Mouse (Mus musculus) gastrocnemius, postnatal 36 days (tissue): ENCODE measurements around the gene Nhlrc2. TPM values are rescaled to one million over a fixed set of nuclear protein-coding genes. Genes with fewer than 3 reads are reported as not detected.

Experiments
- DNase-seq, 2 experiments: peaks; one replicate each; pipeline ENCODE4 v3.0.0; 2022
- intact Hi-C: fragments of 180-260 bp; cut with DNase I; formaldehyde crosslinking; loops from one replicate; pipeline ENCODE4 v1.15.1; 2025
- total RNA-seq, 2 experiments: library from RNA; stranded (reverse); gene quantifications; 2 replicates each; pipeline ENCODE4 v1.2.3; 2021

Nhlrc2 gene
- total RNA-seq, 2 experiments from 2014 or later, result 8.5 to 9.1 TPM

GRCm38 (mm10) chr19:56608946-56609345 lies 60.9 kb downstream of the Nhlrc2 start:
- intact Hi-C loops, result no loop called here
- DNase-seq, result no peak

- intact Hi-C loops, result no loop called here
- no peak for DNase-seq
Observed at GRCm38 (mm10) chr19:56614131-56614530, 66.1 kb downstream of the Nhlrc2 start.

GRCm38 (mm10) chr19:56618845-56619244 lies 70.8 kb downstream of the Nhlrc2 start:
- intact Hi-C loops, result no loop called here
- DNase-seq, result no peak

GRCm38 (mm10) chr19:56619546-56619945 lies 71.5 kb downstream of the Nhlrc2 start:
- intact Hi-C loops, result no loop called here
- no peak for DNase-seq

- intact Hi-C loops, result no loop called here
- DNase-seq, result no peak
Observed at GRCm38 (mm10) chr19:56621876-56622275, 73.8 kb downstream of the Nhlrc2 start.

- intact Hi-C loops, result no loop called here
- DNase-seq, result no peak
Observed at GRCm38 (mm10) chr19:56627881-56628472, 79.9 kb downstream of the Nhlrc2 start.

- intact Hi-C loops, result no loop called here
- no peak for DNase-seq
Observed at GRCm38 (mm10) chr19:56629647-56630046, 81.6 kb downstream of the Nhlrc2 start.

- peak in 1 of 2 experiments; percentile 24 for DNase-seq
- intact Hi-C loops, result no loop called here
Observed at GRCm38 (mm10) chr19:56631017-56631416, 83.0 kb downstream of the Nhlrc2 start.

- intact Hi-C loops, result no loop called here
- DNase-seq, result no peak
Observed at GRCm38 (mm10) chr19:56631451-56631901, 83.4 kb downstream of the Nhlrc2 start.

- no peak for DNase-seq
- intact Hi-C loops, result no loop called here
Observed at GRCm38 (mm10) chr19:56637035-56637683, 89.1 kb downstream of the Nhlrc2 start.

- intact Hi-C loops, result no loop called here
- no peak for DNase-seq
Observed at GRCm38 (mm10) chr19:56637684-56638049, 89.6 kb downstream of the Nhlrc2 start.

- intact Hi-C loops, result no loop called here
- no peak for DNase-seq
Observed at GRCm38 (mm10) chr19:56647451-56648120, 99.5 kb downstream of the Nhlrc2 start.

- intact Hi-C loops, result no loop called here
- no peak for DNase-seq
Observed at GRCm38 (mm10) chr19:56651262-56651661, 103.2 kb downstream of the Nhlrc2 start.

GRCm38 (mm10) chr19:56652034-56652962 lies 104.2 kb downstream of the Nhlrc2 start:
- DNase-seq, result peak; percentile 23 to 31
- intact Hi-C loops, result no loop called here

Other genes starting within 250 kb of the Nhlrc2 start
- gene Nrap, start 158.2 kb upstream of the Nhlrc2 start, total RNA-seq, result 100 to 1,000 TPM; 598 to 893 TPM
- gene Casp7, start 151.1 kb upstream of the Nhlrc2 start, total RNA-seq, result 1 to 10 TPM; 5.1 to 5.3 TPM
- under 1 TPM in 1 of 2 experiments, not detected in 1; 0.18 TPM for gene Plekhs1, start 86.6 kb upstream of the Nhlrc2 start, total RNA-seq
- 1 to 10 TPM; 2.1 to 3.8 TPM for gene Dclre1a, start within 50 bp of the Nhlrc2 start, total RNA-seq
- gene Adrb1, start 173.9 kb downstream of the Nhlrc2 start, total RNA-seq, result under 1 TPM; 0.15 to 0.20 TPM